Mouse (Mus musculus) urinary bladder, postnatal 0 days (tissue): ENCODE measurements around the gene Hist4h4. TPM values are rescaled to one million over a fixed set of nuclear protein-coding genes. Genes with fewer than 3 reads are reported as not detected.

Experiments
- microRNA-seq: library from miRNA; unstranded; fragments of <30 nt; microRNA quantifications from one replicate; pipeline ENCODE4, GENCODE M21; 2016
- polyA plus RNA-seq: library from polyadenylated mRNA; unstranded; fragments of >200 nt; fragmentation: Nextera tagmentation; extraction: Ambion mirVana; gene quantifications from 2 replicates; pipeline ENCODE4 v1.2.1, GENCODE M21; 2015

The Hist4h4 gene
- 0.16 and 0.20 TPM in 2 replicates for polyA plus RNA-seq

DNA sequence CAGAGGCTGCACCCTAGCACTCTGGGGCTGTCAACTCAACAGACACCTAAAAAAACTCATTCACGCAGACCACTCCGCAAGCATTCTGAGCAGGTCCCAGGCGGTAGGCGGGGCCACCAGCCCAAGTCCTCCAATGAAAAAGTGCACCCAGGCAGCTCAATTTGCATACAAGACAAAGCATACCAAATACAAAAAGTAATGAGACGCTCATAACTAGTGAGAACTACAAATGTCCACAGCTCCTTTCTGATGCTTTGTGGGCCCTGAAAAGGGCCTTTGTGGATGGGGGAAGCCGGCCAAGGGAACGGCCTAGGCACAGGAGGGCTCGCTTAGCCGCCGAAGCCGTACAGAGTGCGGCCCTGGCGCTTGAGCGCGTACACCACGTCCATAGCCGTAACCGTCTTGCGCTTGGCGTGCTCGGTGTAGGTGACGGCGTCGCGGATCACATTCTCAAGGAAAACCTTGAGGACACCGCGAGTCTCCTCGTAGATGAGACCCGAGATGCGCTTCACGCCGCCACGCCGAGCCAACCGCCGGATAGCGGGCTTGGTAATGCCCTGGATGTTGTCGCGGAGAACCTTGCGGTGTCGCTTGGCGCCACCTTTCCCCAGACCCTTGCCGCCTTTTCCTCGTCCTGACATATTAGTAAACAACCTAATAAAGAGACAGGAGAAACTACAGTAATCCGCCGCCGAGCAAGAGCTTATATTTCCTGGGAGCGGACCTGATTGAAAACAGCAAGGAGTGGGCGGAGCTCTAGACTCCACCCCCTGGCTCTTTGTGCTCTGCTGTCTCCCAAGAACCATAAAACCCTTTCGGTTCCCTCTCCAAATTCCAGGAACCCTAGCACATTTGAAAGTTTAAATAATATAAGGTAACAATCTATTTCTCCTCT, at the start of gene Hist4h4:
Gene Hist4h4 (minus strand): TSS at position 677 of the 895 bp plus-strand sequence.

DNA sequence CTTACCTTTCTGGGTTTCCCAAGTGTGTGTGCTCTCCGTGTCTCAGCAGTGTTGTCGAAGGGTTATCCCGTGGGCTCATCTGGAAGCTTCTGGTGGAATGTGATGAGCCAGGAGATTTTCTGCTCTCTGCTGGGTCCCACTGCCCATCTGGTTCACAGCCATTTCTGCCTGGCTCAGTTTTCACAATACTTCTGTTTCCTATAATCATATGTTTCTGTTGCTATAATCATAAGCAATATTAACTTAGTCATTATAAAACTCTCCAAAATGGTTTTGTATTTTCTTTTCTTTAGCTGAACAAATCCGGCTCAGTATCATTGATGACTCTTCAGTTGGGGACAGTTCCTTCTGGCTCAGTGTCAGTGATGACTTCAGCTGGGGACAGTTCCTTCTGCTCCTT, 31.1 kb upstream of the Hist4h4 start, which contains the start of gene Smco3:
Gene Smco3 (minus strand): TSS at position 101 of the 400 bp plus-strand sequence.

DNA sequence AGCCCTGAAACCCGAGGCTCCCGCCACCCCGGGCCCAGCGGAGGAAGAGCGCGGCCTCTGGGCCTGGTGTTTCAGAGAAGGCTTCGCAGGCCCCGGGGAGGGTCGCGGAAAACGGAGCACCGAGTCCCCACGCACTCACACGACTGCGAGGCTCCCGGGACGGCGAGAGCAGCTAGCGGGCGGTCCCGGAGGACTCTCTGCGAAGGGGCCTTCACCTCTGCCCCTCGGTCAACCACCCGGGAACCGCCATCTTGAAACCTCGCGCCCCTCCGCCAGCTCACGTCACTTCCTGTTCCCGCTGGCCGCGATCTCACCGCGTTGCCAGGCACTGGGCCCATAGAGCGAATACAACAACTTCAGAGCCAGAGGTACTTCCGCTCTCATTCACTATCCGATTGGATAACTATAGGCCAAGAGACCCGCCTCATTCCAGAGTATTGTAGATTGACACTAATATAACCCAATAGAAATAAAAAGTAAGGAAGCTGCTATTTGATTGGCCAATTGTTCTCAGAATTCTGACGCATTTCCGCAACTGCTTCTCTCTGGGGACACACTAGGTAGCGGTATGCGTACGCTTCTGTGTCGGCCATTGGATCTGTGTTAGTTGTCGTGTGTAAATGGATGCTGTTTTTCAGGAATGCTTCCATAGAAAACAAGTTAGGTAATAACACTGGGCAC, 23.8 kb upstream of the Hist4h4 start, which contains the start of gene Wbp11:
Gene Wbp11 (minus strand): TSS at position 353 of the 681 bp plus-strand sequence.

DNA sequence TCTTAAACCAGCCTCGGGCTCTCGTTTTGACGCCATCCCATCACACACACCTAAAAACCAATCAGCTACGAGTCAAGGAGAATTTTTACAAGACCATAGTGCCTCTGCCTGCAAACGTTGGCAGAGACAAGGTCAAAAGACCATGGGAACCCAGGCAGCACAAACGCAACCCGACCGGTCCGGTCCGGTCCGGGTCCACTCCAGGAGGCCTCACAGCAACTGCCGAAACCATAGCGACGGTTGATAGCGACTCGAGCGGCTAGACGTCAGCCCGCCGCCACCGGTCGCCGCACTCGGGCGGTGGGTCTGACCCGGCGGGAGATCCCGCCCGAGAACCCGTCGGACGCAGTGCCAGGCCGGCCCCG, 23.3 kb upstream of the Hist4h4 start, which contains the start of gene BC049715:
Gene BC049715 (plus strand): TSS at position 111 of the 365 bp plus-strand sequence.

DNA sequence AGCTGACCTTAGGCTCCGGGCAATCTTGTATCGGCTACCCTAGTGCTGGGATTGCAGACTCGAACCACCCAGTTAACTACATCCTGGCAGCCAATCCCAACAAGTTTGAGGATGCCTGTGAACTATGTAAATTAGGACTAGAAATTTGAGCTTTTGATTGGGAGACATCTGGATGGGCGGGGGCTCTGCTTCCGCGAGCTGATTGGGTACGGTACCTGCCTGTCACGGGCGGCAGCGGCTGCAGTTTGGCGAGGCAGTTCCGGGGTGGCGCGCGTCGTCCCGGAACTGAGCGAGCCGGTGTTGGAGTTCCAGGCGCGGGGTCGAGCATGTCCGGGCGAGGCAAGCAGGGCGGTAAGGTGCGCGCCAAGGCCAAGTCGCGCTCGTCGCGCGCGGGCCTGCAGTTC, 3.8 kb upstream of the Hist4h4 start, which contains the start of gene H2afj:
Gene H2afj (plus strand): TSS at position 231 of the 404 bp plus-strand sequence.

DNA sequence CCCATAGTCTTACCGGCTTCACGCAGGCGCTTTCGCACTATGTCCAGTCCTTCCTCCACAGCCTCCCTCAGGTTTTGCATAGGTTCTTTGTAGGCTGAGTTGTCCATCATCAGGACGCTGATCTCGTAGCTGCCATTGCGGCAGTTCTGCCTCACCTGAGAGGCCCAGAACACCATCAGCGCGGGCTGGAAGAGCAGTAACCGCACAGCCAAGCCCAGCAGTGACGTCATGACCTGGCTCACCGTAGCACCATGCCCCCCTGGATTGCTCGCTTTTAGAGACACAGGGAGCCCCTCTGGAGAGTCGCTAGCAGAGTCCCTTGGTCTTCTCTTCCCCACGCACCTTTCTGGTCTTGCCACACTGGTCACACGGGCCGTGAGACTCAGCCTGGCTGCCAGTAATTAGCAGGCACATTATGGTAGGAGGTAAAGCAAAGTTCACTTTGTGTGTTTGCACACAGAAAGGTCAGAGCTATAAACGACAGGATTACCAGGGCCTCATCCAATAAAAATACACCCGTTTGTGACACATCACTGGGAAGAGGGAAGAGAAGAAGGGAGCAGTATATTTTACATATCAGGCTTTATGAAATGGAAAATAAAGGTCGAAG, 22.7 kb downstream of the Hist4h4 start, which contains the start of gene Gucy2c:
Gene Gucy2c (minus strand): TSS at position 389 of the 610 bp plus-strand sequence.

Small RNAs within 50 kb of the gene (microRNA-seq; reads per million reads assigned to microRNA genes)
- gene Gm44364, result not detected

Other genes starting within 250 kb of the Hist4h4 start
- 0.80 and 0.85 TPM in 2 replicates for gene Plbd1, start 142.5 kb downstream of the Hist4h4 start, polyA plus RNA-seq
- gene Gucy2c, start 22.6 kb downstream of the Hist4h4 start, polyA plus RNA-seq, result 0.05 TPM in 1 of 2 replicates, not detected in the other
- gene H2afj, start 3.8 kb upstream of the Hist4h4 start, polyA plus RNA-seq, result 174 and 180 TPM in 2 replicates
- 0.54 and 0.58 TPM in 2 replicates for gene BC049715, start 23.2 kb upstream of the Hist4h4 start, polyA plus RNA-seq
- gene Wbp11, start 23.8 kb upstream of the Hist4h4 start, polyA plus RNA-seq, result 45.0 and 50.6 TPM in 2 replicates
- not detected in 2 replicates for gene Smco3, start 31.0 kb upstream of the Hist4h4 start, polyA plus RNA-seq
- gene Art4, start 53.3 kb upstream of the Hist4h4 start, polyA plus RNA-seq, result 3.8 and 4.7 TPM in 2 replicates
- 567 and 833 TPM in 2 replicates for gene Mgp, start 71.4 kb upstream of the Hist4h4 start, polyA plus RNA-seq
- 0.45 and 0.53 TPM in 2 replicates for gene Erp27, start 117.8 kb upstream of the Hist4h4 start, polyA plus RNA-seq
- 0.51 and 0.61 TPM in 2 replicates for gene Pde6h, start 119.4 kb upstream of the Hist4h4 start, polyA plus RNA-seq
- gene Arhgdib, start 137.5 kb upstream of the Hist4h4 start, polyA plus RNA-seq, result 96.9 and 120 TPM in 2 replicates